Mouse (Mus musculus) frontal cortex, postnatal 14 days (tissue): ENCODE measurements at regions not wholly inside any gene's neighbourhood (a gene's known extent, or its start where the extent isn't known, plus 50 kb on each side); places are given as distances from the start of the nearest gene placed in this dataset.

ENCODE experiments used
- DNase-seq, 2 experiments: peaks; one replicate each; pipeline ENCODE4 v3.0.0; 2022; ENCODE audit warnings: low spot score in 2 of 2

DNA sequence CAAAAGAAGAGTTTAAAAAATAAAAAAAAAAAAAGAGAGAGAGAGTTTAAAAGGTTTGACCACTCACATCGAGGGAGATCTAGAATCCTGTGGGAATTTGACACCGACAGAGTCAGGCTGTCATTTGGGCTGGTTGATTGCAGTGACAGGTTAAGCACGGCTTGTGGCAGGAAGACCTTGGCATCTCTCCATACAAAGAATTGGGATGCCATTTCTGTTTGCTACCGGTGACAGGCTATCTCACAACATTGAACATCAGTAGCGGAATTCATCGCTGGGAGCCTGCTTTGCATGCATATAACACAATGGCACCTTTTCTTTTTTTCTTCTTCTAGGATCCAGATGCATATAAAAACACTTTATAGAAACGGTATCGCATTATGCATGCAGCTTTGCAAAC lies 53.7 kb upstream of the Gm26657 start:
- no peak for DNase-seq

DNA sequence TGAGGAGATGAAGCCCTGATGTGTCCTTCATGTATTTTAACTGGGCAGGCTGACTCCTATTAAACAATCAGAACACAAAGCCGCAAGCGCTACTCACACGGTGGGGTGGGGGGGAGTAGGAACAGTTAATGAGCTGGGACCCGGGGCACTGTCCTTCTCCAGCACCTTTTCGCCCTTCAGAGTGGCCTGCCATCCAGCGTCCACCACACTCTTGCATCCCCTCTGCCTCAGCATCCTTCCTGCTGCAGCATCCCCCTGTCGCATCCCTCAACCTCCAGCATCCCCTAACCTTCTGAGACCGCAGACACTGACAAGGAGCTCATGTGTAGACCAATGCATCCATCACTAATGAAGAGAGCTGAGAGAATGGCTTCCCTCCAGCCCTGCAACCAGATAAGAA lies 54.2 kb upstream of the Gm26657 start:
- DNase-seq: no peak

DNA sequence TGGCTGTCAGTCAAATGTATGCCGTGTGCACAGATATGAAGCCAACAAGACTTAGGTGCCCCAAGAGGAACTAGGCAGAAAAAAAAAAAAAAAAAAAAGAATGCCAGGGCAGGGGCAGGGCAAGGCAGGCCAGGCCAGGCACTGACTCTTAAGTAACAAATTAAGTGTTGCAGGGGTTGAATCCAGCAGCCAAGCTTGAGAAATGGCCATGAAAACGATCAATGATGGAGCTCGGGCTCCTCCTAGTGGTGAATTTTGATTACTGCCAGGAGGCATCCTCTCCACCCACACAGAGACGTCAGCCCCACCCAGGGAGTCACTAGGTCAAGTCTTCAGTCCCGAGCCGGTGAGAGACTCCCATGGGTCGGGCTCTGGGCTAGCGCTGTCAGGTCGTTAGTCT lies 54.7 kb upstream of the Gm26657 start:
- DNase-seq: peak; percentile 62 to 78

DNA sequence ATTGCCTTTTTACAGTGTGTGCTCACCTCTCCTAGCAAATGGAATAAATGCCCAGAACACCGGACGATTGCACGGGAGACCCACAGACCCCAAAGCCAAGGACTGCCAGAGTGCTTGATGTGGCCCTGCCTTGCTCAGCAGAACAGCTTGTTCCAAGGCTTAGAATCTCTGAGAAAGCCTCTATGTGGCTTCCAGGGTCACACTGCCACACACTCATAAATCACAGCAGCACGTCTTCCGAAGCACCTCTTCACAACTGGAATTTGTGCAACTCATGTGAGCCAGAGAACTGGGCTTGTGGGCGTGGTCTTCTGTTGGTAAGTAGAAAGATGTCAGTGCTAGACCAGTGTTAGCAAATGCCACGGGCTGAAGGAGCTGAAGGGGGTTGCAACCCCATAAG lies 55.8 kb upstream of the Gm26657 start:
- DNase-seq: no peak

DNA sequence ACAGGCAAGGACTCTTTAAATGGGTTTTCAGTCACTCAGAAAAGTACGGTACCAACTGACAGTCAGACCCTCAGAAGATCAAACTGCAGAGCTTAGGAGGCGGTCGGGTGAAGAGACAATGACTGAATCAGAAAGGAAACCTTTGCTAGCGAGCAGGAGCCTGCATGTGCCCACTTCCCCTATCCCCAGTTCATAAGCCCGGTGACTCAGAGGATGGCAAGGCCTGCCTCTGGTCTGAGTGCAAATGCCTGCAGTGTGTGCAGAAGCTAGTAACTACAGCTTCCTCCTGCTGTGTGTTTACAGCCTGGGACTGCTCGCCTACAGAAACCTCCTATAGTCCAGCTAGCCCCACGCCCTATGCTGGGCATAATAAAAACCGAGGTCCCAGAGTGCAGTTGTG lies 58.7 kb upstream of the Gm26657 start:
- no peak for DNase-seq

DNA sequence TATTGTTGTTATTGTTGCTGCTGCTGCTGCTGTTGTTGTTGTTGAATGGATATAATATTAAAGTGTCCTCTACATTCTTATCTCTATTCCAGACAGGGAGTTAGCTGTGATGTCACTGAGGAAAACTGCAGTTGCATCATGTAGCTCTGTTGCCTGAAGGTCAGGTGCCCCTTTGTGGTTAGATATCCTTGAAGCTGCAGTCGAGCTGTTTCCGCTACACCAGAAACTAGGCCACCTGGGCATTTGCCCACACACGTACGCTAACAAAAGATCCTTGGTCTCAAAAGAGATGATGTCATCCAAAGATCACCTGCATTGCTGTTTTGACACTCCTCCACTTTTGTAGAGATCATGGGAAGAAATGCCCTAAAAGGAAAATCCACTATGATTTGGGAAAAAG lies 66.0 kb upstream of the Gm26657 start:
- DNase-seq: no peak

DNA sequence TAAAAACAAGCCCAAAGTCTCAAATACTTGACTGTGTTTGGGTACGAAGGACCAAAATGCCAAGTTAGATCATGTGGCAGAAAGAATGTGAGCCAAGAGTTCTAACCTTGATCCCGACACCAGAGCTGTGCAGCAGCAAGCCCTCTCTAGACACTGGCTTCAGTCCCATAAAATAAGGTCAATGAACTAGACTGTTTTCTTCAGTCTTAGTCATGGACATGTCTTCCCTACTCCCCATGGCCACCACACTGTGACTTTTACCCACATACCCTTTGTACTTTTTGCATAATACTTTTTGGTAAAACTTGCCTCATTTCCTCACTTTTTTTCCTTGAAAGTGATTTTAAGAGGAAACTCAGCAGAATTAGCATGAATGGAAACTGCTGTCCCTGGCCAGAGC lies 74.9 kb upstream of the Gm26657 start:
- DNase-seq: no peak

DNA sequence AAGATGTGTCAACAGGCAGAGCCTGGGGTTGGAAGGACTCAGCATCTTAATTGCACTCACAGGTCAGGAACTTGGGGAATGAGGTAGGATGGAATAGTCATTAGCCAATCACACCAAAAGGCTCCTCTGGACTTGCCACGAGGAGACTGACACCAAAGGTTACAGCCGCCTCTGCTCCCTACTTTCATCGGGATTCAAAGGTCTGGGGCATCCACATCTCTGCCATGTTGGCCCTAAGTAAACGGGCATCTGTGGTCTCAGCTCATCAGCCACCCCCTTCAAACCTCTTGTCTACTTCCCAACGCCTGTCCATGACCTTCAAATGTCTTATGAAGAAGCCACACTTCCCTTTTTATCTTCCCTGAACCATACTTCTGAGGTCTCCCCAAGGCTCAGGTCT lies 78.1 kb upstream of the Gm26657 start:
- DNase-seq: no peak

DNA sequence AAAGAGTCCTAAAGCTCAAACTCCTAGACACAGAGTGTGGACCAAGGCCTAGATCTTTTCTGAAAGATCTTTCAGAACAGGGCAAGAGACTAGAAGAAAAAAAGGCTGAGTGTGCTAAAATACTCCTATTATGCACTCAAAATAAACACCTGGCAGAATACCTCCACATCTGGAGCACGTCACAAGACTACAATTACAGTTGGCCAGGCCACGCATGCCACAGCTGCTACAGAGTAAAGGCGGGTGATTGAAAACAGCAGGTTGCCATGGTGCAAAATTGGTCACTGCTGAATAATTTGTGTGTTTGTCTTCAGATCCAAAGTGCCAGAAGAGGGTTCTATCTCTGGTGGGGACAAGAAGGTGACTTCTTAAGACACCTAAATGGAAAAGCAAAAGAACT lies 82.8 kb upstream of the Gm26657 start:
- no peak for DNase-seq

DNA sequence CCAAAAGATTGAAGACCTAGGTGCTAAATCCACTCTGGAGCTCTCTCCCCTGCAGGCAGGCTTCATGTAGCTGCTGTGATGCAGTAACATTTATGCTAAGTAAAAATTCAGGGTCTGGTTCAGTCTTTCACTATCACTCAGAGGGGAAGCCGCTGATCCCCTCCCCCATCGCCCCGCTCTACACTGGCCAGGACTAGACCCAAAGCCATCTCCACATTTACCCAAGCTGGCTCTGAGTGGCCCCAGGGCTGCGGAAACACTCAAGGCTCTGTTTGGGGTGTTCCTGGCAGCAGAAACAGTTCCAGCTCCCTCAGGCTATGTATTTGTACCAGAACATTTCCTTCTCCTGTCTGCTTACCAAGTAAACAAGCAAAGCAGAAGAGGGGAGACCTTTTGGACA lies 85.5 kb upstream of the Gm26657 start:
- DNase-seq: peak in 1 of 2 experiments; percentile 39

DNA sequence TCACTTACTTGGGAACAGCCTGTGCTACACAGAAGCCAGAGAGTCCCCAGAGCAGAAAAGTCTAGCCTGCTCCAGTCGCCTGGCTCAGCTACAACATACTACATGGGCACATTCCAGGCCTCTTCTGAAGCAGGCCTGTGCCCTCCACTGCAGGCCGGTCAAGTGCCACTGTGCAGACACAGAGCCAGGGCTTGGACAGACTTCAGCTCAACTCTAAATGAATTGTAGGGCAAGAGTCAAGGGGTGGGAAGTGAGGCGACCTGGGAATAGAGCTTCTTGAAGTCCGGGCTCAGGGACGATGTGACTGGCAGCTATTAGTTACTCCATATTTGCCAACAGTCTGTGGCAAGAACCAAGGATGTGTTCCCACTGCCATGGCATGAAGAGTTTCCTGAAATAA lies 87.1 kb upstream of the Gm26657 start:
- DNase-seq: no peak

DNA sequence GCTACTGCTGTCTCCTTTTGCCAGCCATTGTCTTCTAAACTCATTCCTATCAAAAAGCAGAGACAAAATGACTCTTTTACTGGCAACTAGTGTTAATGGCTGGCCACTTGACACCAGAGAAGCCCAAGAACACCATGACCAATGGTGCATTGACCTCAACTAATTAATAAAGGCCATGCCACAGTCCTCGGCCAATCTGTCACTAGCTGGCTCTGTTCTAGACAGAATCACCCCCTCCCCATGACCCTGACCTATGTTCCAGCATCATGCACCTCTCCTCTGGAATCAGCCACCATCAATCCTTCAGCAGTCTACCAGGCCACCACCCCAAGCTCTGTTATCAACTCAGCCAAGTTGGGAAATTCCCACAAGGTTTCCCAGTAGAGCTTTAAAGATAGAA lies 90.1 kb upstream of the Gm26657 start:
- DNase-seq: no peak

DNA sequence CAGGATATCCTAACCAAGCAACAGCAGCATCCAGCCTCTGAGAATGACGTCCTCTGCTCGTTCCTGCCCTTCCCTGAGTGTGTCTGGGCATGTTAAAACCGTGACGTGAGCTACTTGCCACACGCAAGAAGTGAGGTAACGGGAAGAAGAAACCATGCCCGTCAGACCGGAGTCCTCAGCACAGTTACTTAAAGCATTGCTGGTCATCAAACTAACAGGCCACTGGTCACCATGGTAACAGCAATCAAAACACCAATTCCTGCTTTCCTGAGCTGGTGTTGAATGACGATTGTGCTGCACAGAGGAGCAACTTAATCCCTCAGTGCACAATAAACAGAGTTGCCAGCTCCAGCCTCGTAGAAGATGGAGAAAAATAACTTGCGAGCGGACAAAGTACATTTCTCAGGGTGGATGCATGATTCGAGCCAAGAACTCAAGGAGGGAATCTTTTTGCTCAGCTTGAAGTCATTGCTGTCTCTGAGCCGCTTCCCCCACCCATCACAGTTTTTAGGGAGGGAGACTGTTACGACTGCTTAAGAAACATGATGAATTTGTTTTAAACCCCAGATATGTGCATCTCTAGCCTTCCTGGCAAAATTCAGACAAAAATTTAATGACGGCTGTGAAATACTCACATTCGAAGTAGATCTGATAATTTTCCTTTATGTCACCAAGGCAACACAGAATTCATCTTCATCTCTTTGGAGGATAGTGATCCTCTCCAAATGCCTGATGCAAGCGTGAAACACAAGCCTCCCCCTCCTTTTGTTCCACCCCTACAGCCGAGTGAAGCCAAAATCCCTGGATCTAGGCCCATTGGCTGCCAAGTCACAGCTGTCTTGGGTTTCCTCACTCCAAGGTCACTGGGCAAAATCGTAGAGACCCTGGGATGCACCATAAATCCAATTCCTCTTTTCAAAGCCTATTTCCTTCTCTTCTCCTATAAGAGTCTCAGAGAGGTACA lies 95.6 kb upstream of the Gm26657 start:
- no peak for DNase-seq

DNA sequence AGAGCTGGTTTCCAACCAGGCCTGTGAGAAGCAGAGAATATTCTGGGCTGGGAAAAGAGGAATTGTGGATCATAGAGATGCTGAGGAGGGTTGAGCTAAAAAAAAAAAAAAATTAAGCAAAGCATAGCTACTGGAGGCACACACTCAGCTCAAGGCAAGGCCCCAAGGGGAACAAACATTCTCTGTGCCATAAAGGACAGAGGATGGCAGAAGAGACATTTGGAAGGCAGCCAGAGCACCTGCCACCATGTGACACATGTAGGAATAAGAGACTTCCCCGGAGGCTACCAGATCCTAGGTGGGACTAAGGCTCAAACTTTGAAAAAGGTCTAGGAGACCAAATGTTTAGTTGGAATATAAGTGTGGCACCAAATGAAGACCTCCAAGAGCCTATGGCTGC lies 96.4 kb upstream of the Gm26657 start:
- no peak for DNase-seq

DNA sequence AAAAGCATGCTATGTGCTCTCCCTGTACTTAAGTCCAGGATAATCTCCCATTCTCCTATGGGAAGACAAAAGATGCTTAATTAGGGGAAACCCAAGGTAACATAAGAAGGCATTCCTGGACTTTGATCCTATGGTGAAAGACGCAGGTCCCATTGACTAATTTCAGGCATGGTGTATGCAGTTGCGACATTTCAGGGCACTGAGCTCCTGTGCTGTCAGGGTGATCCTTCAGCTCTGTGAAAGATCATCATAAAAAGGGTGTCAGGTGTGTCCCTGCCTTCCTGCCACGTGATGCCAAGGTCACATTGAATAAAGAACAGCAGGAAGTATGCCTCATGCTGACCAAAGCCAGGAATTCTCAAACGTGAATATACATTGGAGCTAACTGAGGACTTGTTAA lies 100.2 kb upstream of the Gm26657 start:
- no peak for DNase-seq

DNA sequence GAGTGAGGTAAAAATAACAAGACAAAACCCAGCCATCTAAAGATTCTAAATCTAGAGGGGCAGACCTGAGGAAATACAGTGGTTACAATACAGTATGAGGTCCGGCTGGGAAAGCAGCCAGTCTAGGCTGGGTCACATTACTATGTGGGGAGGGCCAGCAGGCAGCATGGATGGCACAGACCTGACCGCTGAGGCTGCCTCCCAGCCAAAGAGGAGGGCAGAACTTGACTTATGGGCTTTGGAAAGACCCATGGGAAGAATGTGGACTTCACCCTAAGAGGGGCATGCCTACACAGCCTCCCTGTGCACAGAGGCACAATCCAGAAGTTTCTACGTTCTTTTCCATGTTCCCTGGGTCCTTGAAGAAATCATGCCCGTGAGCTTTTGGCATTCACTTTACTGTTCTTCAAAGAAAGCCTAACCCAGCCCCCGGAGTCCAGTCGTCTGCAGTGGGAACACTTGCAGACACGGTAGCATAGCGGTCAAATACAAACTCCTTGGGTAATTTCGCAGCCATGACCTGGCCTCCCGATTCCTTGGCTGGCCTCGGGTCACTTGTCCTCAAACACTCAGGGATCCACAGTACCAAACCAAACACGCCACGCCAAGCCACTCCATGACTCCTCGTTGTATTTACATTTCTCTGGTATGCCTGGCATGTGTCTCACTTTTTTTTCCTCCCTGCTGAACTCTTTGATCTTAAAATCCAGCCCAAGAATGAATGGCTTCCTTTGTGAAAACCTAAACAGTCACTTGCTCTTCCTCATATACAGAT lies 101.0 kb upstream of the Gm26657 start:
- no peak for DNase-seq

DNA sequence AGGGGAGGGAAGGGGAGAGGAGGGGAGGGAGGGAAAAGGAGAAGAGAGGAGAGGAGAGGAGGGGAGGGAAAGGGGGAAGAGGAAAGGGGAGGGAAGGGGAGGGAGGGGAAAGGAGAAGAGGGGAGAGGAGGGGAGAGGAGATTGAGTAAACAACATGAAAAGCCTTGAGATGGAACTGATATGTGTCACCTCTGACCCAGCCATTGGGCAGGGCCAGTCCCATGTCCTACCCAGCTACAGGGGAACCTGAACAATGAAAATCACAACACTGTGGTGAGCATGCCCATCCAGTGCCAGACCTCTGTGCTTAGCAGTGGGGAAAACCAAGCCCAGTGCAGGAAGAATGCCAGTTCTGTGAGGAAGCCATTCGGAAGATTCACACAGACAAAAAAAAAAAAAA lies 103.6 kb upstream of the Gm26657 start:
- DNase-seq: no peak

DNA sequence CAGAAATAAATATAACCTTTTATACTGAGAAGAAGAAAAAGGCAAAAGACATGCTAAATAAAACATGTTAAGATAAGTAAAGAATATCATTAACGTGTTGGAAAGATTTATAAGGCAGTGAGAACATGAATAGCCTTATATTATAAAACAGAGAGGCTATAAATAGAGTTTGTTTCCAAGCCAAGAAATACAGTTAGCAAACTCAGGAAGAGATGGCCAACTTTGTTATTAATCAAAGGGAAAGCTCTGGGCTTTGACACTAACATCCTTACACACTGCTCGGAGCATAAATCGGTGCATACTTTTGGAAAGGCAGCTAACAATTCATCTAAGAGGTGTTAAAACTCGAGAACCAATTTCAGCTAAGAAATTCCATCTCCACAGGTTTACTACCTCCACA lies 106.3 kb upstream of the Gm26657 start:
- DNase-seq: no peak

DNA sequence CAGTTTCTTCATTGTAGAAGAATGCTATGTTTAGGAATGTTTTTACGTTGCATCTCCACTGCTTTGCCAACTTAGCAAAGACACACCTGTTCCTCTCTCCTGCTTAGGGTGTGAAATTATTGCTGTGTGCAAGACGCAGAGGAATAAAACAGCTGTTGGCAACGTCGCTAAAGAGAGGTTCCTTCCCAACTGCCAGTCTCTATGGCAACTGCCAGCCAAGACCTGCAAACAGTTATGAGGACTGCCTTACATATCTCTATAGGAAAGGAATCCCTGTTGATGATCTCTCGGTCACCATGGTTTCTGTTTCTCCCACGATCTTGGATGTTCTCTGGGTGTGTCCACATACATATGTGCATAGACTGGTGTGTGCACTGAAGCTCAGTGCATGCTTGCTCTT lies 109.6 kb upstream of the Gm26657 start:
- DNase-seq: peak in 1 of 2 experiments; percentile 24

DNA sequence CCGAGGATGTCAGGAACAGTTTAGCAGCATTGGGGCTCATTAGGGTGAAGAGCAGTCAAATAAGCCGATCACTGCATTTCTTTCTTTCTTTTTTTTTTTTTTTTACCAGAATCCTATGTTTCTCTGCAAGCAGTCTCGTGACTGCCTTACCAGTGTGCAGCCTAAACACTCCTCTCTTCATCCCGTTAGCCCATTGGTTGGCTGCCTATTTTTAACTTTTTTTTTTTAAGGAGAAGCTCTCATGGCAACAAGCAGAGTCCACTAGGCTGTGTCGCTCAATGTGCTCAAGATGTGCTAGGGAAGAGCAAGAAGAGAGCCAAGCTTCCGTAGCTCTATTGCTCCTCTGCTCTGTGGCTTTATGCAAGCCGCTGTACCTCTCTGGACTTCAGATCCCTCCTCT lies 112.7 kb upstream of the Gm26657 start:
- no peak for DNase-seq

DNA sequence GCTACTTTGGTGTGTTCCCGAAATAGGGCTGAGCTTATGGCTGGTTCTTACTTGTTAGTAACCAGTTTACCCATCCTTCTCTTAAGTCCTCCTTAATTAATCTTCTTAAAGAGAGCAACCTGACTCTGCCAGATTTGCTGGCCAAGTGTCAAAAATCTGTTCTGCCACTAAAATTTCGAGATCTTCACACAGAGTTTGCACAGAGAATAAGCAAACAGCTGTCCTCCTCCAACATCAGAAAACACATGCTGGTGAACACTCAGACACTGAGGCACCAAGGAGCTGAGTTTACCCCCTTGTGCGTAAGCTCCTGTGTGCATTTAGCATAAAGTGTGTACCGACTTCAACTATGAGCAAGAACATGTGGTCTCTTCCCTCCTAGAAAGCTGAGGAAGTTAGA lies 118.1 kb upstream of the Gm26657 start:
- DNase-seq: no peak

DNA sequence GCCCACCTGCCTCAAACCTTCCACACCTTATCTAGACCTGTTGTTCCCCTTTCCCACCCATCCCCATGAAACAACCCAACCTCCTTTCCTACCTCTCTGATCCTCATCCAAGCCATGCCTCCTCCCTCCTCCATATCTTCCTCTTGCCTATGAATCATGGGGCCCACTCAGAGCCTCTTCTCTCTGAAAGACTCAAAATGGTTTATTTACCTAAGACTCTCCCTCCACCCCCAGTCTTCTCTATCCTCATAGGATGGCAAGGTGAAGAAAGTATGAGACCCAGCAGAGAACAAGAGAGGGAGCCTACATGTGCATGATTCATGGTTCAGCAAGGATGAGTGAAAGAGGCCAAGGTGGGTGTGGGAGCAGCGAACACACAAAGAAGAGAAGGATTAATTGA lies 118.5 kb upstream of the Gm26657 start:
- DNase-seq: no peak

DNA sequence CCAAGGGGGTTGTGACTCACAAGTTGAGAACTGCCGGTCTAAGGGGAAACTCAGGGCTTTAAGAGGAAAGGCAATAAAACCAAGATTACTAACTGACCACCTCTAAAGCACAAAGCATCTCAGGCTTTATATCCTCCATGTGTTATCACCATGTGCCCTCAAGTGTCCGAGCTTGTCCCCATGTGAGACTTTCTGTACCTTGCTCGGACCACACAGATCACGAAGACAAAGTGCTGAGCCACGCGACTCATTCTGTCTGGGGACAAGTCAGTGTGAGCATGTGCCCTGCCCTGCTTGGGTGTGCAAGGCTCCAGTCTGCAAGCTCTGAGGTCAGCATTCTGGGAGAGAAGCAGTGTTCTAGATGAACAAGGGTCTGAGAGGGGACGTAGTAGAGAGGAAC lies 119.2 kb upstream of the Gm26657 start:
- no peak for DNase-seq
